Mouse (Mus musculus) heart, embryonic 11.5 days (tissue): ENCODE data around the gene Rfc2. TPM values are rescaled to one million over a fixed set of nuclear protein-coding genes. Genes with fewer than 3 reads are reported as not detected.

Experiments
- ATAC-seq: fragments of 200-750 bp; cut with Nextera tagmentation; replicated peaks from 2 replicates; pipeline ENCODE4 v1.8.0; 2017; ENCODE audit warnings: moderate library complexity; ENCODE audit not compliant: insufficient number of reproducible peaks, low FRiP score, low TSS enrichment
- H3K27ac ChIP-seq: fragments of 300-500 bp; sonication (generic); 2 replicates; pipeline ENCODE4 v1.5.1; 2014; ENCODE audit warnings: mild to moderate bottlenecking, low read depth, low read length
- H3K27me3 ChIP-seq: fragments of 300-500 bp; sonication (generic); 2 replicates; pipeline ENCODE4 v1.6.1; 2014; ENCODE audit warnings: mild to moderate bottlenecking, low read length, mixed read lengths; ENCODE audit not compliant: control insufficient read depth, insufficient read depth
- H3K36me3 ChIP-seq: fragments of 300-500 bp; sonication (generic); 2 replicates; pipeline ENCODE4 v1.6.1; 2014; ENCODE audit warnings: mild to moderate bottlenecking, low read length, moderate library complexity, mixed read lengths; ENCODE audit not compliant: control insufficient read depth, insufficient read depth
- H3K4me1 ChIP-seq: fragments of 300-500 bp; sonication (generic); 2 replicates; pipeline ENCODE4 v1.6.1; 2014; ENCODE audit warnings: low read length; ENCODE audit not compliant: control insufficient read depth, insufficient read depth
- H3K4me2 ChIP-seq: fragments of 300-500 bp; sonication (generic); 2 replicates; pipeline ENCODE4 v1.6.1; 2014; ENCODE audit warnings: mild to moderate bottlenecking, moderate library complexity
- H3K4me3 ChIP-seq: fragments of 300-500 bp; sonication (generic); 2 replicates; pipeline ENCODE4 v1.5.1; 2014; ENCODE audit warnings: low read depth, low read length
- H3K9ac ChIP-seq: fragments of 300-500 bp; sonication (generic); 2 replicates; pipeline ENCODE4 v1.6.1; 2014; ENCODE audit warnings: mild to moderate bottlenecking, low read depth, low read length, moderate library complexity
- H3K9me3 ChIP-seq: fragments of 300-500 bp; sonication (generic); replicated peaks from 2 replicates; pipeline ENCODE4 v1.6.1; 2016; ENCODE audit warnings: low read length; ENCODE audit not compliant: control insufficient read depth
- whole genome bisulfite sequencing: fragments of 180-500 bp; shearing (Covaris S2); extraction: QIAGEN DNeasy Blood & Tissue Kit; methylation state at CpG from one replicate; pipeline ENCODE4 v1.1.7; 2014; ENCODE audit not compliant: insufficient replicate concordance; 5-methylcytosine and 5-hydroxymethylcytosine counted together
- polyA plus RNA-seq: library from polyadenylated mRNA; unstranded; fragments of >200 nt; fragmentation: Nextera tagmentation; extraction: Ambion mirVana; gene quantifications from 2 replicates; pipeline ENCODE4 v1.2.1, GENCODE M21; 2014

Rfc2 gene
- polyA plus RNA-seq, 1 experiment from 2014 or later = 234 TPM

DNA sequence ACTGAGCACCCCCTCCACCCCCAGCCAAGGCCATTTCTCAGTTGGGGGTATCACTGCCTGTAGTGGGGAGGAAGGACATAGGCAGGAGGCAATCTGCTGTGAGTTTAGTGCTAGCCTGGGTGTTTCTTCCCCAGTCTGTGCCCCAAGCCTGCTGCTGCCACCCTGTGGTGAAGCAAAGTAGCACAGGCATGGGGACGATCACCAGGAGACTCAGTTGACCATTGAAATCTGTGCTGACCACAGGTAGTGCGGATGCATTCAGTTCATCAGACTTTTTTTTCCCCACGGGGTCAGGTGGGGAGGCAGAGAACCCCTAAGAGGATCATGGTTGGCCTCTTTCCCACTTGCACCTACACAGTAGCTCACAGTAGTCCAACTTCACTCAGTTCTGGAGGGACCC is 35.9 kb downstream of the Rfc2 start:
- no peak for ATAC-seq

DNA sequence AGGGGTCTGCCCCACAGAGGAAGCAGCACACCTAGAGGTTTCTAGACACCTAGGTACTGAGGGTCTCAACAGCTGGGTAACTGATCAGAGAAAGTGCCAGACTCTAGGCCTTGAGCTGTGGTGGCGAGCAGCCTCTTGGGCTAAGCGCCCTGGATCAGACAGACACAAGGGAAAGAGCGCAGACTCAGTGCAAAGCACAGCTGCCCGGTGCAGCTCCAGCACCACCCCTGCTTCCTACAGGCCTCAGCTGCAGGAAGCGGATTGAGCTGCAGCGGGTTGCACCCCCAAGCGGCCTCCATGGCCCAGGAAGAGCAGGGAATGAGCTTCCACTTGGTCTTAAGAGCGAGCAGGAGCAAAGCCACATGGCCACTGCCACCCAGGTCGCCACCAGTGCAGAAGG is 39.3 kb downstream of the Rfc2 start:
- Histone ChIP-seq H3K4me3 (no peak overlapping the region), H3K9me3 (no peaks in the 10 kb centered on the region), H3K4me2 (no peak overlapping the region), H3K27ac (no peak overlapping the region), H3K36me3 (peaks cover 67% of the 10 kb centered on the region), H3K9ac (no peak overlapping the region), H3K4me1 (no peaks in the 10 kb centered on the region), H3K27me3 (no peaks in the 10 kb centered on the region)
- ATAC-seq = no peak
- 95% methylated on average over 9 of the region's 9 CpGs for whole genome bisulfite sequencing

More for the DNA sequence above, 35.9 kb downstream of the Rfc2 start:
- no peak overlapping the region for H3K9ac ChIP-seq
- WGBS = 65% methylated on average over 3 of the region's 3 CpGs
- no peak overlapping the region for H3K4me3 ChIP-seq
- no peaks in the 10 kb centered on the region for H3K27me3 ChIP-seq
- H3K27ac ChIP-seq = no peak overlapping the region
- no peak overlapping the region for H3K4me2 ChIP-seq
- peaks cover 41% of the 10 kb centered on the region for H3K36me3 ChIP-seq
- no peaks in the 10 kb centered on the region for H3K4me1 ChIP-seq
- no peaks in the 10 kb centered on the region for H3K9me3 ChIP-seq

DNA sequence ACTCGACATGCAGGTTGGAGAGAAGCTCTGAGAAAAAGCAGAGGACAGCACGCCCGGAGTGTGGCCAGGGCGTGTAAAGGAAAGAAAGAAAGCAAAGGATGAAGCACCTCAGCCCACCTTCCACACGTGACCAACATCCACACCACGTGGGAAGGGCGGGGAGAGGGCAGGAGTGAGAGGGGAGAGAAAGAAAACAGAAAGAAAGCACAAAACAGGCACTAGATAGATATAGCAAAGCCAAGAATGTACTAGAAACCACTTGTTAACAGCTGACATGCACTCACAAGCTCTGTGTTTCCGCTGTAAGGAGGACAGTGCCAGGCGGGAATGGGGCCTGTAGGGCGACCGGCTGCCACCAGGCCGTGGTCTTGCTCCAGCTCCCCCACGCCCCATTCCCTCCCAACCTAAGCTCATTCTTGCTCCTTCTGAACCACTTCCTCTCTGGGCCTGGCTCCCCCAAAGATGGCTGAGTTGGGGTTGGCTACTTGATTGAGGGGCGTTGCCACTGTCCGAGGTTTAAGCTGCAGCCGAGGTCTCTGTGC is 40.0 kb downstream of the Rfc2 start:
- 88% methylated on average over 16 of the region's 16 CpGs for WGBS
- H3K27me3 ChIP-seq = no peaks in the 10 kb centered on the region
- ATAC-seq = no peak

DNA sequence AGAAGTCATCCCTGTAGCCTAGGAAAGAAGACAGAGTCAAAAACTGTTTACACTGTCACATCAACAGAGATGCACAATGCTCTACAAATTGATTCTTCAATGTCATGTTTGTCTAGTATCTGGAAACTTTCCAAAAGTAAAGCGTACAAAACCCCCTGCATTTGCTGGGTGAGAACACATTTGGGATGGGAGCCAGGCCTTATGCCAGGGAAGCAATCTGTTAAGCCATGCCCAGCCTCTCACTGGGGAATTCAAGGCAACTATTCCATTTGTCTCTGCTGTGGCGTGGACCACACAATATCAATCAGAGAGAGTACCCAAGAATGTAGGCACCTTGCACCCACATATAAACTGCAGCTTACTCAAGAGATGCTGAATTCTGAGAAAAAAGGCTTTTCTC is 40.9 kb downstream of the Rfc2 start:
- Histone ChIP-seq H3K4me1 (no peaks in the 10 kb centered on the region), H3K27me3 (no peaks in the 10 kb centered on the region), H3K27ac (no peak overlapping the region), H3K9ac (no peak overlapping the region), H3K4me3 (no peak overlapping the region), H3K4me2 (no peak overlapping the region), H3K36me3 (peaks cover 80% of the 10 kb centered on the region), H3K9me3 (no peaks in the 10 kb centered on the region)
- ATAC-seq = no peak
- 92% methylated on average over 2 of the region's 2 CpGs for WGBS

More for the DNA sequence above, 40.0 kb downstream of the Rfc2 start:
- H3K9ac ChIP-seq = no peak overlapping the region
- H3K4me3 ChIP-seq = no peak overlapping the region
- peaks cover 72% of the 10 kb centered on the region for H3K36me3 ChIP-seq
- H3K4me1 ChIP-seq = no peaks in the 10 kb centered on the region
- no peak overlapping the region for H3K27ac ChIP-seq
- H3K4me2 ChIP-seq = no peak overlapping the region
- no peaks in the 10 kb centered on the region for H3K9me3 ChIP-seq

DNA sequence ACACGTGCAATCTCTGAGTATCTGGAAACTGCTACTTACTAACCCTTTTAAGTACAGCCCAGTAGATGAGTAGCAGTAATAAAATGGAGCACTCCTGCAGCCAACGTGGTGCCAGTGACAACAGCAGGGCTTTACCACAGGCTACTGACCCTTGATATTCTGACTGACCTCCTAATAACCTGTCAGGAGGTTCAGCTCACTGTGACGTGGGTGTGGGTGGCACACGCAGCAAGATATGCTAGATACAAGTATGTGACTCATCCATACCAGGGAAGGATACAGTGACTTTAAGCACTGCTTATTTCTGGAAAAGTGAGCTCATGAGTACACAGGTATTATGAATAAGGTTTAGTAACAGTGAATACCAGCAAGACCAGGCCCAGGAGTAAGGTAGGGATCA is 48.3 kb downstream of the Rfc2 start:
- 36% methylated on average over 4 of the region's 4 CpGs for WGBS
- H3K4me3 ChIP-seq = no peak overlapping the region

DNA sequence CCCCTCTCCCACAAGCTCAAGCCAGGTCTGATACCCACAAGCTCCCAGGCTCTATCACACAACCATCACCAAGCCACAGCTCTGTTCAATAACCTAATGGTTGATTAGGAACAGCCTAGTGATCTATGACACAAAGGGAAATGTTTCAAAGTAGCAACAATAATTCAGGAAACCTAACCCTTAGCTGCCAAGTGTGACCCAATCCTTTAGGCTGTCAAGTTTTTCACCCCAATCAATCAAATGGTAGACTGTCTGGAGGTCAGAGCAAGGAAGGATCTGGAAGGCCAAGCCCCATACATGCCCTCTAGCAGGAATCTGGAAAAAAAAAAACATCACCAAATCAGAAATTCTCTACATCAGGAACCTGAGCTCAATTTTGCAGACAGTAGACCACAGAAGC is 49.7 kb downstream of the Rfc2 start:
- H3K4me2 ChIP-seq = no peak overlapping the region
- H3K4me3 ChIP-seq = no peak overlapping the region
- peaks cover 33% of the 10 kb centered on the region for H3K36me3 ChIP-seq
- H3K27me3 ChIP-seq = no peaks in the 10 kb centered on the region
- no peaks in the 10 kb centered on the region for H3K9me3 ChIP-seq
- H3K4me1 ChIP-seq = 0 out of 2 replicates have a peak, but pooled peaks cover 2% of the 10 kb centered on the region
- no peak overlapping the region for H3K9ac ChIP-seq
- no peak for ATAC-seq
- H3K27ac ChIP-seq = no peak overlapping the region

More for the DNA sequence above, 48.3 kb downstream of the Rfc2 start:
- Histone ChIP-seq H3K9me3 (no peaks in the 10 kb centered on the region), H3K27ac (no peak overlapping the region), H3K9ac (no peak overlapping the region), H3K36me3 (peaks cover 37% of the 10 kb centered on the region), H3K4me1 (0 out of 2 replicates have a peak, but pooled peaks cover 2% of the 10 kb centered on the region), H3K27me3 (no peaks in the 10 kb centered on the region), H3K4me2 (no peak overlapping the region)
- no peak for ATAC-seq

DNA sequence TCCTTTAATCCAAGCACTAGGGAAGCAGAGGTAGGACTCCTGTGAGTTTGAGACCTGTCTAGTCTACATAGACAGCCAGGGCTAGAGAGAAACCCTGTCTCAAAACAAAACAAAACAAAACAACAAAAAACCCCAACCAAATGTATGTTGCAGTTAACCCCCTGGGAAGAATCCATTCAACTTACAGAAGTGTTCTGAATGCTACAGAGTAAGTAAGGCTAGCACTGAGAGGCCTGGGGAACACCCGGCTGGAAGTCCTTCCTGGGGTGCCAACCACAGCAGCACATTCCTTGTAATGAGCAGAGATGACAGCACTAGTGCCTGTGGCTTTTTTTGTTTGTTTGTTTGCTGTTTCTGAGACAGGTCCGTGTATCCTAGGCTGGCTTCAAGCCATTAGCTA is 51.7 kb downstream of the Rfc2 start:
- peaks cover 8% of the 10 kb centered on the region for H3K4me1 ChIP-seq
- H3K4me3 ChIP-seq = no peak overlapping the region
- no peaks in the 10 kb centered on the region for H3K9me3 ChIP-seq
- WGBS = 74% methylated on average over 2 of the region's 2 CpGs
- ATAC-seq = no peak
- H3K36me3 ChIP-seq = peaks cover 17% of the 10 kb centered on the region
- no peak overlapping the region for H3K9ac ChIP-seq
- H3K4me2 ChIP-seq = no peak overlapping the region
- no peaks in the 10 kb centered on the region for H3K27me3 ChIP-seq
- no peak overlapping the region for H3K27ac ChIP-seq

DNA sequence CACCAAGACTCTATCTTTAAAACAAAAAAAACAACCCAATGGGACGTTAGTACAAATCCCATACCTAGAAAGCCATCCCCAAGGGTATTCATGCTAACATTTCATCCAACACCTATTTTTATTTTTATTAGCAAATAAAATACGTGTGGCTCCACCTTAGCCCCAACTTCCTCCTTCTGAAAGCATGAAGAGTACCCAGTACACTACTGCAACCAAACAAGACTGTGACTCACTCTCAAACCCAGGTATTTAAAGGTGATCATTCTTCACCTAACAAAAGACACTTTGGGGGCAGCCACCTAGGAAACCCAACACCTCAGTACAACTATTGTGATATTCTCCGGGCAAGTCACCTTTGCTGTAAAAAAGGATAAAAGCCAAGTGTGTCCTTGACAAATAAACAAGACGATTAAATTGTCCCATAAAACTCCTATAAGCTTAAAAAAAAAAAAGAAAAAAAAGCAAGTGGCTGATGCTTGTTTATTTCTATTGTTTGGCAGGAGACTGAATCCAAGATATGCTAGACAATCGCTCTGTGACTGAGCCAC is 56.7 kb downstream of the Rfc2 start:
- 28% methylated on average over 5 of the region's 5 CpGs for WGBS

More for the DNA sequence above, 56.7 kb downstream of the Rfc2 start:
- peaks cover 6% of the 10 kb centered on the region for H3K4me1 ChIP-seq
- H3K9me3 ChIP-seq = no peaks in the 10 kb centered on the region
- no peak for ATAC-seq
- H3K4me2 ChIP-seq = peak overlapping the region; percentile 94
- H3K36me3 ChIP-seq = peaks cover 11% of the 10 kb centered on the region
- peak overlapping the region; percentile 99 for H3K9ac ChIP-seq
- H3K4me3 ChIP-seq = peak overlapping the region; percentile 99
- H3K27me3 ChIP-seq = no peaks in the 10 kb centered on the region
- H3K27ac ChIP-seq = no peak overlapping the region
